Mouse (Mus musculus) limb, embryonic 14.5 days (tissue): ENCODE measurements at regions not wholly inside any gene's neighbourhood (a gene's known extent, or its start where the extent isn't known, plus 50 kb on each side); places are given as distances from the start of the nearest gene placed in this dataset.

ENCODE experiments used
- ATAC-seq: fragments of 200-750 bp; cut with Nextera tagmentation; 2 replicates; pipeline ENCODE4 v1.8.0; 2017; ENCODE audit warnings: low read depth, moderate number of reproducible peaks, moderate TSS enrichment; ENCODE audit not compliant: low FRiP score
- DNase-seq: peaks from one replicate; pipeline ENCODE4 v3.0.0-alpha.2; 2015; ENCODE audit warnings: low spot score
- H3K27ac ChIP-seq: fragments of 300-500 bp; sonication (generic); replicated peaks from 2 replicates; pipeline ENCODE4 v1.5.1; 2014; ENCODE audit warnings: low read depth, mild to moderate bottlenecking, low read length, moderate library complexity, mixed read lengths
- H3K27me3 ChIP-seq: fragments of 300-500 bp; sonication (generic); 2 replicates; pipeline ENCODE4 v1.6.1; 2014; ENCODE audit warnings: low read length, mixed read lengths; ENCODE audit not compliant: control insufficient read depth, insufficient read depth
- H3K36me3 ChIP-seq: fragments of 300-500 bp; sonication (generic); 2 replicates; pipeline ENCODE4 v1.6.1; 2014; ENCODE audit warnings: mild to moderate bottlenecking, low read length, moderate library complexity, mixed read lengths; ENCODE audit not compliant: control insufficient read depth, insufficient read depth
- H3K4me1 ChIP-seq: fragments of 300-500 bp; sonication (generic); 2 replicates; pipeline ENCODE4 v1.6.1; 2014; ENCODE audit warnings: antibody characterized with exemption, low read length, mixed read lengths; ENCODE audit not compliant: control insufficient read depth, insufficient read depth
- H3K4me2 ChIP-seq: fragments of 300-500 bp; sonication (generic); replicated peaks from 2 replicates; pipeline ENCODE4 v1.6.1; 2014; ENCODE audit warnings: low read depth, mild to moderate bottlenecking, low read length, moderate library complexity; ENCODE audit not compliant: severe bottlenecking
- H3K4me3 ChIP-seq: fragments of 300-500 bp; sonication (generic); replicated peaks from 2 replicates; pipeline ENCODE4 v1.5.1; 2014; ENCODE audit warnings: low read length
- H3K9ac ChIP-seq: fragments of 300-500 bp; sonication (generic); 2 replicates; pipeline ENCODE4 v1.6.1; 2014; ENCODE audit warnings: mild to moderate bottlenecking, low read depth, low read length, moderate library complexity; ENCODE audit not compliant: severe bottlenecking
- H3K9me3 ChIP-seq: fragments of 300-500 bp; sonication (generic); 2 replicates; pipeline ENCODE4 v1.6.1; 2016; ENCODE audit warnings: low read length; ENCODE audit not compliant: control insufficient read depth
- POLR2A ChIP-seq: fragments of 200-500 bp; IDR thresholded peaks from 2 replicates; pipeline ENCODE4 v1.8.0; 2012; ENCODE audit warnings: inconsistent platforms, mild to moderate bottlenecking, moderate library complexity, borderline replicate concordance; ENCODE audit not compliant: insufficient read depth, insufficient read length; ENCODE audit errors: extremely low read depth
- WGBS: fragments of 180-500 bp; shearing (Covaris S2); extraction: QIAGEN DNeasy Blood & Tissue Kit; methylation state at CpG from one replicate; pipeline ENCODE4 v1.1.7; 2014; 5-methylcytosine and 5-hydroxymethylcytosine counted together

DNA sequence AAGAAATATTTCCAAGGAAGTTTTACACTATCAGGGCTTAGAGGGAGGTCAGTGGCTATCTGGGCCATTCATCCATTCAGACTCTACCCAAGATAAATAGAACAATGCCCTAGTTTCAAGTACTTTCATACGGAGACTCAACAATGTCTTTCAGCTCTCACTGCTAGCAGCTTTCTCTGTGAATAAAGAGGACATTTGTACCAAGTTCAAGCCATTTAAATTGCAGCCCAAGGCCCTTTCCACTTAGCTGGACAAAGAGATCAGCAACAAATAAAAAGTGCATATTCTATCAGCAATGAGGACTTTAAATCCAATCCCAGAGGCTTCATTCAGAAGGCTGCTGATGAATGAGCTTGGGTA, 383.1 kb upstream of the Actbl2 start:
- TF ChIP-seq POLR2A: no peak
- no peak overlapping the region for H3K4me3 ChIP-seq
- peaks cover 11% of the 10 kb centered on the region for H3K4me1 ChIP-seq
- DNase-seq (no peak), ATAC-seq (no peak)
- no peak overlapping the region for H3K9ac ChIP-seq
- WGBS: 77% methylated on average over 1 of the region's 1 CpGs
- no peaks in the 10 kb centered on the region for H3K36me3 ChIP-seq
- no peaks in the 10 kb centered on the region for H3K27me3 ChIP-seq
- H3K4me2 ChIP-seq: no peak overlapping the region
- no peak overlapping the region for H3K27ac ChIP-seq
- no peaks in the 10 kb centered on the region for H3K9me3 ChIP-seq

DNA sequence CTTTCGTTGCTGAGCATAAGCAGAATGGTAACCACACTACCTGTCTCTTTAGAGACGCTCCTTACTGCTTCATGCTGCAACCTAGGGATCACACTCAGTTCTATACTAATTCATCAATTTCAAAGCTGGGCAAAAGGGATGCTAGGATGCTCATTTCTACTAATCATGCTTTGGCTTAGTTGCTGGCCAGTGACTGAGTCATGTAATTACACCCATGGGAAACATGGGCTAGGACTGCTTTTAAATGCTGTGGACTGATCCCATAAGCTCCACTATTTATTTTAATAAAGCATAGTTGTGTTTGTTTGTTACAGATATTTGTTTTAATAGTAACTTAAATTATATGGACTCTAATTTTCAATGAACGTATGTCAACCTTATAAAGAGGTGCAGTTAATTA, 373.2 kb upstream of the Actbl2 start:
- no peaks in the 10 kb centered on the region for H3K9me3 ChIP-seq
- TF ChIP-seq POLR2A: no peak
- H3K27ac ChIP-seq: no peak overlapping the region
- DNase-seq (no peak), ATAC-seq (no peak)
- no peak overlapping the region for H3K4me2 ChIP-seq
- H3K4me1 ChIP-seq: peaks cover 2% of the 10 kb centered on the region; the same call in 1 of the 2 replicates
- no peak overlapping the region for H3K4me3 ChIP-seq
- no peaks in the 10 kb centered on the region for H3K27me3 ChIP-seq
- no peak overlapping the region for H3K9ac ChIP-seq
- H3K36me3 ChIP-seq: no peaks in the 10 kb centered on the region
- whole genome bisulfite sequencing: 73% methylated on average over 3 of the region's 3 CpGs

DNA sequence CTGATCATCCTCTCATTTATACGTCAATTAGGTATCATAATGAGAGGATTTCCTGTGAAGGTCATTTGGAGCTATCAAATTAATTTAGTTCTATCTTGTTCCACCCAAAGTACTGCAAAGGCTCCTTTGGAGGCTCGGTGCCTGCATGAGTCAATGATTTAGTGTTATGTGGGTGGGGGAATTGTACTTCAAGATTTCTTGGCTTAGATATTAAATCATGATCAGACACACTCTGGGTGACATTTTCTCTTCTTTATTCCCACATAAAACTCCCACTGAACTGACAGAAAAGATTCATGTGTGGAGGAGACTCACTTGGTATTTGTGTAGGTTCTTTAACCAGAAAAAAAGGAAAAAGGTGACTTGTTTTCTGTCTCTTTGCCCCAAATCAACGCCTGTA, 372.6 kb upstream of the Actbl2 start:
- Histone ChIP-seq H3K4me1 (no peaks in the 10 kb centered on the region; the same call in 1 of the 2 replicates), H3K27ac (no peak overlapping the region), H3K9me3 (no peaks in the 10 kb centered on the region), H3K9ac (no peak overlapping the region), H3K36me3 (no peaks in the 10 kb centered on the region), H3K4me3 (no peak overlapping the region), H3K4me2 (no peak overlapping the region), H3K27me3 (no peaks in the 10 kb centered on the region)
- DNase-seq: no peak
- WGBS: 63% methylated on average over 3 of the region's 3 CpGs
- no peak for ATAC-seq
- no peak for TF ChIP-seq POLR2A

DNA sequence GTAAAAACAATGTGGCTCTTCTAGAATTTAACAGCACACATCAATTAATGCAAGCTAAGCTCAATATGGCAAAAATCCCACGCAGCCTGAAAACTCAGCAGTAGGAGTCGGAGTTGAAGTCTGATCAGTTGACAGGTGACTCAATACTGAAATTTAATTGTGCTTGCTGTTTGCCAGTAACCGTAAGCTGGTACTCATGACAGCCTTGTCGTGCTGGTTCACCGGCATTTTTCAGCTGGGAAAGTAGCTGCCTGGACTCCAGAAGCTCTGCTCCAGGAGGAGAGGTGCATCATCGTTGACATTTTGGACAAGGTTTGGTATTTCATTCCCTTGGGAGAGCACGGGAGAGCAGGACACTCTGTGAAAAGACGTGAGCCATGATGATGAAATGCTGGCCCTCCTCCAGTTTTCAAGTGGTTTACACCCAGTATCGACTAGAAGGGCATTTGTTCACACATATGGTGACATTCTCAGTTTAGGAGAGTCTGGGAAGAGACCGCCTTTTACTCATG, 372.1 kb upstream of the Actbl2 start:
- Histone ChIP-seq H3K27me3 (no peaks in the 10 kb centered on the region), H3K9ac (no peak overlapping the region), H3K4me3 (no peak overlapping the region), H3K9me3 (no peaks in the 10 kb centered on the region), H3K36me3 (no peaks in the 10 kb centered on the region), H3K4me2 (no peak overlapping the region), H3K27ac (no peak overlapping the region), H3K4me1 (no peaks in the 10 kb centered on the region; the same call in 1 of the 2 replicates)
- no peak for TF ChIP-seq POLR2A
- ATAC-seq: no peak
- no peak for DNase-seq
- 59% methylated on average over 10 of the region's 10 CpGs for WGBS

DNA sequence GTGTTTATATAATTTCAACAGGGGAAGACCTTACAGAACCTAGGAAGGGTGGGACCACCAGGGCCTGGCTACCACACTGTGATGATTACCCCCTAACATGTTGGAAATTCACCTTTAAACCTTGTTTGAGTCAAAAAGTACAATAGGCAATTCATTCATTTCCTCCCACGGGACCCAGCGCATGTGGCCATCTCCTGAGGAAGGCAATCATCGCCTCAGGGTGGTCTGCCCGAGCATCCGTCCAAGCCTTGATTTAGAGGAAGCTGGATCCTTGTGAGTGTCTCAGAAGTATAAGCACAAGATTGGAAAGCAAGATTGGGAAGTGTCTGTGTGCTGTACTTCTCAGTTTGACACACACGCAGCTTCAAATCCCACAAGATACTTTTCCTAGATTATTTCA, 360.9 kb upstream of the Actbl2 start:
- no peak for TF ChIP-seq POLR2A
- Histone ChIP-seq H3K4me3 (no peak overlapping the region), H3K9ac (no peak overlapping the region), H3K36me3 (no peaks in the 10 kb centered on the region), H3K27ac (no peak overlapping the region), H3K9me3 (no peaks in the 10 kb centered on the region), H3K4me1 (peaks cover 17% of the 10 kb centered on the region), H3K4me2 (no peak overlapping the region), H3K27me3 (no peaks in the 10 kb centered on the region)
- no peak for ATAC-seq
- DNase-seq: no peak
- 56% methylated on average over 6 of the region's 6 CpGs for WGBS

DNA sequence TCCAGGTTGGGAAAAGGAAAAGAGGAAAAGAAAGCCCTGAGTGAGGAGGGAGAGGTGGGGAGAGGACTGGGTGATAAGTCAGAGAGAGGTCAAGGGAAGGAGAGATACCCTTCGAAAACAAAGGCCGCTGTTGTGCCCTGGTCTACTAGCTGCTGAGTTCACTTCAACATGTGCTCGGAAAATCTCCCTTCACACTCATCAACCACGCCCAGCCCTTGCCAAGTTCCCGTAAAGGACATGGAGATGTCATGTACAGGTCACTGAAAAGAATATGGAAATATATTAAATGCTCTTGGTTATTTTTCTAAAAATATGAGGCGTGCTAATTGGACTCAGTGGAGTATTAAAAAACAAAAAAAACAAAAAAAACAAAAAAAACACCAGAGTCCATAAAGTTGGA, 359.5 kb upstream of the Actbl2 start:
- H3K4me1 ChIP-seq: peaks cover 17% of the 10 kb centered on the region
- WGBS: 40% methylated on average over 6 of the region's 6 CpGs
- TF ChIP-seq POLR2A: no peak
- no peak for DNase-seq
- no peak overlapping the region for H3K4me3 ChIP-seq
- H3K27me3 ChIP-seq: no peaks in the 10 kb centered on the region
- no peak overlapping the region for H3K9ac ChIP-seq
- no peaks in the 10 kb centered on the region for H3K9me3 ChIP-seq
- peak overlapping the region; percentile 21; the same call in 1 of the 2 replicates for H3K27ac ChIP-seq
- ATAC-seq: peak; percentile 53
- no peak overlapping the region for H3K4me2 ChIP-seq
- no peaks in the 10 kb centered on the region for H3K36me3 ChIP-seq
